Mouse (Mus musculus): ENCODE measurements around the gene Trpc1. TPM values are rescaled to one million over a fixed set of nuclear protein-coding genes. Genes with fewer than 3 reads are reported as not detected.

Gene Trpc1
- polyA plus RNA-seq, 1 experiment, result 1.2 TPM

GRCm38 (mm10) chr9:95664290-95664989 lies 85.7 kb downstream of the Trpc1 start:
- H3K27me3 ChIP-seq (ENCODE audit: control insufficient read depth, insufficient read depth, low read length), result no peaks in the 10 kb centered on the region; the same call in 1 of the 2 replicates
- no peak overlapping the region for H3K27ac ChIP-seq (ENCODE audit: control insufficient read depth, insufficient read depth, low read length)
- H3K4me3 ChIP-seq (ENCODE audit: control insufficient read depth, insufficient read depth, low read length), result no peak overlapping the region
- no peak for DNase-seq
- WGBS, result 74% methylated on average over 10 of the region's 10 CpGs
- no peaks in the 10 kb centered on the region for H3K36me3 ChIP-seq (ENCODE audit: control insufficient read depth, insufficient read depth, low read length)
- H3K4me1 ChIP-seq (replicated peaks; ENCODE audit: control insufficient read depth, insufficient read depth, low read length), result no peaks in the 10 kb centered on the region
- no peak for TF ChIP-seq CTCF (IDR thresholded peaks at IDR 0.05; ENCODE audit: borderline replicate concordance, control insufficient read depth, extremely low read depth, insufficient read depth, low read length, poor library complexity)
- no peak for TF ChIP-seq POLR2A (IDR thresholded peaks at IDR 0.05; ENCODE audit: control insufficient read depth, extremely low read depth, insufficient read depth, low read length, poor library complexity)

GRCm38 (mm10) chr9:95657941-95658340 lies 92.2 kb downstream of the Trpc1 start:
- Histone ChIP-seq H3K27me3 (ENCODE audit: control insufficient read depth, insufficient read depth, low read length) (no peaks in the 10 kb centered on the region), H3K27ac (ENCODE audit: control insufficient read depth, insufficient read depth, low read length) (no peak overlapping the region), H3K36me3 (ENCODE audit: control insufficient read depth, insufficient read depth, low read length) (no peaks in the 10 kb centered on the region), H3K4me3 (ENCODE audit: control insufficient read depth, insufficient read depth, low read length) (no peak overlapping the region), H3K4me1 (replicated peaks; ENCODE audit: control insufficient read depth, insufficient read depth, low read length) (no peaks in the 10 kb centered on the region)
- 87% methylated on average over 2 of the region's 2 CpGs for WGBS
- TF ChIP-seq CTCF (IDR thresholded peaks at IDR 0.05; ENCODE audit: borderline replicate concordance, control insufficient read depth, extremely low read depth, insufficient read depth, low read length, poor library complexity) (no peak), POLR2A (IDR thresholded peaks at IDR 0.05; ENCODE audit: control insufficient read depth, extremely low read depth, insufficient read depth, low read length, poor library complexity) (no peak)
- no peak for DNase-seq

Other genes starting within 250 kb of the Trpc1 start
- gene U2surp, start 238.4 kb downstream of the Trpc1 start, polyA plus RNA-seq (2012; rRNA removed), result 5.8 and 6.6 TPM in 2 replicates
- 4.9 and 5.9 TPM in 2 replicates for gene Paqr9, start 190.7 kb downstream of the Trpc1 start, polyA plus RNA-seq (2012; rRNA removed)
- gene Pcolce2, start 112.8 kb downstream of the Trpc1 start, polyA plus RNA-seq (2012; rRNA removed), result 0.38 and 0.46 TPM in 2 replicates
- 1.1 and 1.3 TPM in 2 replicates for gene Pls1, start 94.9 kb upstream of the Trpc1 start, polyA plus RNA-seq (2012; rRNA removed)
- 3.2 and 4.4 TPM in 2 replicates for gene Atr, start 107.2 kb upstream of the Trpc1 start, polyA plus RNA-seq (2012; rRNA removed)
- gene Xrn1, start 204.4 kb upstream of the Trpc1 start, polyA plus RNA-seq (2012; rRNA removed), result 15.7 and 16.2 TPM in 2 replicates